Mouse (Mus musculus) neural tube, embryonic 13.5 days (tissue): ENCODE data around the gene Nrg4. TPM values are rescaled to one million over a fixed set of nuclear protein-coding genes. Genes with fewer than 3 reads are reported as not detected.
"Not testable (repeated sequence)": the region's sequence is repeated elsewhere in the genome, so short reads cannot be mapped to it uniquely, and the experiment has no call there.

Source experiments
- ATAC-seq: fragments of 200-750 bp; cut with Nextera tagmentation; 2 replicates; pipeline ENCODE4 v1.8.0; 2017; ENCODE audit warnings: low read depth, mild to moderate bottlenecking, moderate TSS enrichment, moderate library complexity
- H3K27ac ChIP-seq: fragments of 300-500 bp; sonication (generic); replicated peaks from 2 replicates; pipeline ENCODE4 v1.5.1; 2015; ENCODE audit warnings: moderate library complexity, mild to moderate bottlenecking, inconsistent platforms
- H3K27me3 ChIP-seq: fragments of 300-500 bp; sonication (generic); 2 replicates; pipeline ENCODE4 v1.6.1; 2015; ENCODE audit warnings: mild to moderate bottlenecking, inconsistent platforms
- H3K36me3 ChIP-seq: fragments of 300-500 bp; sonication (generic); 2 replicates; pipeline ENCODE4 v1.6.1; 2015; ENCODE audit warnings: mild to moderate bottlenecking, inconsistent platforms
- H3K4me1 ChIP-seq: fragments of 300-500 bp; sonication (generic); replicated peaks from 2 replicates; pipeline ENCODE4 v1.6.1; 2015; ENCODE audit warnings: inconsistent platforms
- H3K4me2 ChIP-seq: fragments of 300-500 bp; sonication (generic); 2 replicates; pipeline ENCODE4 v1.6.1; 2015; ENCODE audit warnings: inconsistent platforms, mild to moderate bottlenecking, moderate library complexity
- H3K4me3 ChIP-seq: fragments of 300-500 bp; sonication (generic); 2 replicates; pipeline ENCODE4 v1.5.1; 2015; ENCODE audit warnings: mild to moderate bottlenecking, inconsistent platforms
- H3K9ac ChIP-seq: fragments of 300-500 bp; sonication (generic); 2 replicates; pipeline ENCODE4 v1.6.1; 2015; ENCODE audit warnings: moderate library complexity, mild to moderate bottlenecking, inconsistent platforms
- H3K9me3 ChIP-seq: fragments of 300-500 bp; sonication (generic); 2 replicates; pipeline ENCODE4 v1.6.1; 2016; ENCODE audit warnings: inconsistent platforms
- WGBS: fragments of 180-500 bp; shearing (Covaris S2); methylation state at CpG from one replicate; pipeline ENCODE4 v1.1.7; 2015; 5-methylcytosine and 5-hydroxymethylcytosine counted together
- polyA plus RNA-seq: library from polyadenylated mRNA; unstranded; fragments of >200 nt; fragmentation: Nextera tagmentation; extraction: Ambion mirVana; gene quantifications from 2 replicates; pipeline ENCODE4 v1.2.1, GENCODE M21; 2015

Nrg4 gene
- polyA plus RNA-seq, 1 experiment from 2014 or later = 1.1 TPM

DNA sequence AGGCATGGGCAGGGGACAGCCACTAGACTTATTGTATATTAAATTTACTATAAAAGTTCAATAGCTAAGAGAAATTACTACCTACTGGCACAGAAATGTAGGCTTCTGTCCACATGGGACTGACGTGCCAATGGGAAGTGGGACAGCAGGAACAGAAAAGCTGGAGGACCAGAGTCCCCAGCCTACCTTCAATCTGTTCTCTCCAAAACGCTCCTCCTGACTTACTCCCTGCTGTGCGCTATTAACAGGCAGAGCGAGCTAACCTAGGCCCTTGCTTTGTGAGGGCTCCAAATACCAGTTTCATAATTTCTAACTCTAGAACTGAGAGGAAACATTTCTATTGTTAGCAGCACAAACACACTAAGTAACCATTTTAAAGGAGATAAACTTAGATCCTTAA is 52.7 kb downstream of the Nrg4 start:
- no peak for ATAC-seq
- Histone ChIP-seq H3K4me2 (no peak overlapping the region), H3K4me3 (no peak overlapping the region)

GRCm38 (mm10) chr9:55271960-55272560 is 54.6 kb downstream of the Nrg4 start:
- no peak overlapping the region for H3K27ac ChIP-seq
- H3K9ac ChIP-seq = no peak overlapping the region
- ATAC-seq = no peak
- whole genome bisulfite sequencing = 58% methylated on average over 5 of the region's 5 CpGs
- H3K9me3 ChIP-seq = no peaks in the 10 kb centered on the region
- no peak overlapping the region for H3K4me3 ChIP-seq
- no peaks in the 10 kb centered on the region for H3K4me1 ChIP-seq
- H3K36me3 ChIP-seq = no peaks in the 10 kb centered on the region
- no peaks in the 10 kb centered on the region for H3K27me3 ChIP-seq
- no peak overlapping the region for H3K4me2 ChIP-seq

More for the DNA sequence above, 52.7 kb downstream of the Nrg4 start:
- Histone ChIP-seq H3K36me3 (no peaks in the 10 kb centered on the region), H3K9me3 (no peaks in the 10 kb centered on the region), H3K4me1 (no peaks in the 10 kb centered on the region), H3K27me3 (no peaks in the 10 kb centered on the region), H3K27ac (no peak overlapping the region), H3K9ac (no peak overlapping the region)
- WGBS = 45% methylated on average over 4 of the region's 4 CpGs

DNA sequence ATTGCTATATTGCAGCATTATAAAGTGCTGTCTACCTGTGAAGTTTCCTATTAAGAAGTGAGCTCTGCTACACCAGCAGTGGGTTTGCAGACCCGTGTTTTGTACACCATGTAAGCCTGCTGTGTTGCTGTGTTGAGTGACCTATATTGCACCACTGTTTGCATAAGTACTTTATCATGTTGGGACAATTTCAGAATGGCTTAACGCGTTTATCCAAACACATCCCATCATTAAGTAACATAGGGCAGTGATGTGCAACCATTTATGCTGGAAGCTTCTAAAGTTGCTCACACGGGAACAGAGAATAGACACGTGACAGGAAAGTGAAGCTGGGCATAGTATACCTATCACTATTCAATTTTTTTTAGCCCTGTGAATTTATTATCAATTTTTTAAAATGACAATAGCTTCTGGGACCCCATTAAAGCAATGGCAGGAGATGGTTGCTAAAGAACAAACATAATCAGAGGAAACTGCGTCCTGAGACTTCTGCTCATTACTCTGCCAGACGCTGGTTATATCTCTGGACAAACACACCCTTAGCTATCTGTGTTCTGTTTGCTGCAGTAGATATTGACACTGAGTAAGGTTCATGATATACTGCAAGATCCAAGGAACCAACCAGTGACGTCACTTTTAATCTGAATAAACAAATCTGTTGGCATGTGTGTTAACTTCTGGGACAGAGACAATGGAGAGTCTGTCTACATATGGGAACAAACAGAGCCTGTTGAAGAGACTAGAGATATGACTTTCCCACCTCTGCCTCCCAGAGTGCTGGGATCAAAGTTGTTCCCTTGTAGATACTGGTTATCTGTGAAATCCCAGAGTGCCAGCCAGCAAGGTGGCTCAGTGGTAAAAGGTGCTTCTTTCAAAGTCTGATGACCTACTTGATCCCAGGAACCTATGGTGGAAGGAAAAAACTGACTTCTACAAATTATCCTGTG is 62.0 kb downstream of the Nrg4 start:
- ATAC-seq = no peak
- no peak overlapping the region for H3K4me2 ChIP-seq
- no peaks in the 10 kb centered on the region for H3K4me1 ChIP-seq
- no peak overlapping the region for H3K27ac ChIP-seq
- WGBS = 81% methylated on average over 8 of the region's 8 CpGs
- no peaks in the 10 kb centered on the region for H3K27me3 ChIP-seq
- H3K9ac ChIP-seq = no peak overlapping the region
- no peak overlapping the region for H3K4me3 ChIP-seq
- H3K9me3 ChIP-seq = no peaks in the 10 kb centered on the region
- no peaks in the 10 kb centered on the region for H3K36me3 ChIP-seq

- no peak for ATAC-seq
- WGBS = 44% methylated on average over 6 of the region's 6 CpGs
- no peak overlapping the region for H3K4me3 ChIP-seq
These were observed 66.9 kb downstream of the Nrg4 start for GRCm38 (mm10) chr9:55259741-55260140.

DNA sequence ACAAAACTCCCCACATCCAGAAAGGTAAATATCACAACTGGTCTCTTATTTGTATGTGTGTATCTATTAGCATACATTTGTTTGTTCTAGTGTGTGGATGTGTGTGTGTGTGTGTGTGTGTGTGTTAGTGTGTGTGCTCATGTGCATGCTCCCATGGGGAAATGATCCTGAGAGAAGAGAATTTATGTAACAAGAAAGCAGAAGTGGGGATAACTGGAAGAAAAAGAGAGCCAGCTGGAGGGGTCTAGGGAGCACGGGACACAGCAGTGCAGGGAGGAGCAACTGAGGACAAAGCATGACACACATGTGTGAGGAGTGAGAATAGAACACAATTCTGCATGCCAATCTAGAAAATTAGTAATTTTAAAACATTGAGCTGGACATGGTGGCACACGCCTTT is 69.5 kb downstream of the Nrg4 start:
- 90% methylated on average over 2 of the region's 2 CpGs for WGBS
- Histone ChIP-seq H3K4me1 (no peaks in the 10 kb centered on the region), H3K36me3 (no peaks in the 10 kb centered on the region), H3K9ac (no peak overlapping the region), H3K27ac (no peak overlapping the region), H3K9me3 (no peaks in the 10 kb centered on the region), H3K4me3 (no peak overlapping the region), H3K4me2 (no peak overlapping the region), H3K27me3 (no peaks in the 10 kb centered on the region)
- ATAC-seq = no peak

More at GRCm38 (mm10) chr9:55259741-55260140, 66.9 kb downstream of the Nrg4 start:
- Histone ChIP-seq H3K27ac (no peak overlapping the region), H3K9me3 (no peaks in the 10 kb centered on the region), H3K4me2 (no peak overlapping the region), H3K27me3 (no peaks in the 10 kb centered on the region), H3K36me3 (no peaks in the 10 kb centered on the region), H3K9ac (no peak overlapping the region), H3K4me1 (no peaks in the 10 kb centered on the region)

DNA sequence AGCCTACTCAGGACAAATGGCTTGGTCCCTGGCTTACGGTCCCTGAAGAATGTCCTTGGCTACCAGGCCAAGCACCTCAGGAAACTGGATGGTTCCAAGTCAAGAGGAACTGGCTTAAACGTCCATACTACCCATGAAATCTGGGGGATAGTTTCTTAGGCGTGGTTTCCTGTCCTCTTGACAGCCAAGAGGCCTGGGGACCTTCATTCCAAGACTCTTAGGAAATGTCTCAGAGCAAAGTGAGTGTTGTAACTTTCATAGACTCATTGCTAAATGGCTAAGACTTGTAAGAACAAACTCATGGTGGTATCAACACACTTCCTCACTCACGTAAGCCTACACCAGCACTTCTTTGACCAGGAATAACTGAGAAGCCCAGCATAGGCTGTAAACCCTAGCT is 71.0 kb downstream of the Nrg4 start:
- H3K4me2 ChIP-seq = no peak overlapping the region
- WGBS = 74% methylated on average over 4 of the region's 4 CpGs
- no peak overlapping the region for H3K27ac ChIP-seq
- ATAC-seq = no peak
- no peaks in the 10 kb centered on the region for H3K4me1 ChIP-seq
- no peaks in the 10 kb centered on the region for H3K9me3 ChIP-seq
- H3K4me3 ChIP-seq = no peak overlapping the region
- no peaks in the 10 kb centered on the region for H3K36me3 ChIP-seq
- H3K9ac ChIP-seq = no peak overlapping the region
- H3K27me3 ChIP-seq = no peaks in the 10 kb centered on the region

DNA sequence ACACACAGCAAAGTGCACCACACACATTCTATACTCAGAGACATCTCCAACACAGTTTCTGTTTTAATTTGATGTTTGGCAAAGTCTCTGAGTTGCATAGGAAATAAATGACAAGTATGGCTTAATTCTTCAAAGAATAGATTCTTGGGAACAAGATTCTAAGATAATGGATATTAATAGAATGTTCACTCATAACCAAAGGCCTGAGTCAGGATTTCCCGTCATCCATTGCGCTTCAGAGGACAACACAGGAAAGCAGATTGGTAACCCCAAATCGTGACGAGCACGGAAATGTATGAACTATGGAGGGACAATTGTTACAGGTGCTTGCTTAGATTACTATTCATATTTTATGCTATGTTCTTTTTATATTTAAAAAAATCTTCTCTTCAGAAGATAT is 71.6 kb downstream of the Nrg4 start:
- Histone ChIP-seq H3K27me3 (no peaks in the 10 kb centered on the region), H3K4me3 (no peak overlapping the region), H3K4me1 (no peaks in the 10 kb centered on the region), H3K9me3 (no peaks in the 10 kb centered on the region), H3K27ac (no peak overlapping the region), H3K4me2 (no peak overlapping the region), H3K9ac (no peak overlapping the region), H3K36me3 (no peaks in the 10 kb centered on the region)
- 91% methylated on average over 5 of the region's 5 CpGs for WGBS
- no peak for ATAC-seq

DNA sequence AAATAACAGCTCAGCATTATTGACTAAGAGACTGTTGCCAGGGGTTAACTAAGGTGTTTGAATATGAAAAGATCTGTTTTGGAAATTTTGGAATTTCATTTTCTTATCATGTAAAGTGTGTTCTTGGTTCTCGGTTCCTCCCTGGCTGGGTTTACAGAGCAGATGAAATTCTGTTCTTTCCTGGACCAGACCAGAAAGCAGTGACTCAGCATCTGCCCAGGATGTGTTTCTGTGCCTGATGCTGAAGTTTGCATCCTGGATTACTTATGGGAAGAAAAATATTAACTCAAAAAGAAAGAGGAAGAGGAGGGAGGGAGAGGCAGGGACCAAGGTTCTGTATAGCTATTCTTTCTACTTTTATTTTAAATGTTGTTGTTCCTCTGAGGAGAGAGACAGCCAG is 72.8 kb downstream of the Nrg4 start:
- Histone ChIP-seq H3K4me2 (no peak overlapping the region), H3K9ac (no peak overlapping the region), H3K27ac (no peak overlapping the region), H3K27me3 (no peaks in the 10 kb centered on the region), H3K9me3 (no peaks in the 10 kb centered on the region), H3K4me1 (no peaks in the 10 kb centered on the region), H3K36me3 (no peaks in the 10 kb centered on the region), H3K4me3 (no peak overlapping the region)
- ATAC-seq = no peak
- WGBS = 73% methylated on average over 1 of the region's 1 CpGs

DNA sequence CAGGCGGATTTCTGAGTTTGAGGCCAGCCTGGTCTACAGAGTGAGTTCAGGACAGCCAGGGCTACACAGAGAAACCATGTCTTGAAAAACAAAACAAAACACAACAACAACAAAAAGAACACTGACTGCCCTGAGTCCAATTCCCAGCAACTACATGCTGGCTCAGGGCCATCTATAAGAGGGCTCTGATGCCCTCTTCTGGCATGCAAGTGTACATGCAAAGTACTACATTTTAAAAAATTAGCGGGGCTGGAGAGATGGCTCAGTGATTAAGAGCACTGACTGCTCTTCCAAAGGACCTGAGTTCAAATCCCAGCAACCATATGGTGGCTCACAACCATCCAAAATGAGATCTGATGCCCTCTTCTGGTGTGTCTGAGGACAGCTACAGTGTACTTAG is 74.5 kb downstream of the Nrg4 start:
- 58% methylated on average over 2 of the region's 2 CpGs for WGBS
- H3K4me2 ChIP-seq, H3K9ac ChIP-seq, ATAC-seq, H3K27me3 ChIP-seq, H3K36me3 ChIP-seq, H3K27ac ChIP-seq, H3K9me3 ChIP-seq, H3K4me3 ChIP-seq, H3K4me1 ChIP-seq: not testable (repeated sequence)

DNA sequence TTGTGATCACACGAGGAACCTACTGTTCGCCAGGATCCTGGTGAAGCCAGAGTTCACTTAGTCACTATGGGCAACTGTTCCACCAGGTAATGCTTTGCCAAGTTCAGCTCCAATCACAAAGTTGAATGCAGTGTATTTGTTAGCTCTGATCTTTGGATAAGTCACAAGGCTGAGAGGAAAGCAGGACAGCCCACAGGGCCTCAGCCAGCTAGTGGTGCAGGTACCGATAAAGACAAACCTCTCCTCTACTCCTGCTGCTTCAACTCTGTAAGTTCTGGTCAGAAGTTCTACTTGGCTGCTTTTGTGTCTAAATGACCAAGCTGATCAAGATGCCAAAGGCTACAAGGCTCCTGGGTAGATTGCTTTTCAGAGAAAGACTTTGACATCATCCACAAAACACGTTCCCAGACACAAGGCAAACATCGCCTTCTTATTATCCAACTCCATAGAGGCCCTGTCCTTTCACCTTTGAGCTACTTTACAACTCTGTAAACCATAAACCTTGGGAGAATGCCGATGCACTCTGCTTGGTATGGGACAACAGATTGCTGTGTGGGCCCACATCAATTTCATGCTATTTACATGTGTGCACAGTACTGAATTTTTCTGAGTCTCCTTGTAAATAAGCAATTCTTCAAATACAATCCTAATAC is 75.9 kb downstream of the Nrg4 start:
- Histone ChIP-seq H3K4me3 (no peak overlapping the region), H3K9me3 (no peaks in the 10 kb centered on the region), H3K36me3 (no peaks in the 10 kb centered on the region), H3K4me1 (no peaks in the 10 kb centered on the region), H3K9ac (no peak overlapping the region), H3K4me2 (no peak overlapping the region), H3K27ac (no peak overlapping the region), H3K27me3 (no peaks in the 10 kb centered on the region)
- 63% methylated on average over 6 of the region's 6 CpGs for WGBS
- ATAC-seq = no peak

- Histone ChIP-seq H3K4me1 (no peaks in the 10 kb centered on the region), H3K9me3 (no peaks in the 10 kb centered on the region), H3K4me3 (no peak overlapping the region), H3K27me3 (no peaks in the 10 kb centered on the region), H3K9ac (no peak overlapping the region), H3K36me3 (no peaks in the 10 kb centered on the region), H3K27ac (no peak overlapping the region), H3K4me2 (no peak overlapping the region)
- 91% methylated on average over 4 of the region's 4 CpGs for WGBS
- ATAC-seq = no peak
These were observed 78.2 kb downstream of the Nrg4 start for GRCm38 (mm10) chr9:55248465-55248864.

GRCm38 (mm10) chr9:55246918-55247317 is 79.7 kb downstream of the Nrg4 start:
- Histone ChIP-seq H3K4me3 (no peak overlapping the region), H3K9ac (no peak overlapping the region), H3K27me3 (0 out of 2 replicates have a peak, but pooled peaks cover 2% of the 10 kb centered on the region), H3K4me1 (no peaks in the 10 kb centered on the region), H3K9me3 (no peaks in the 10 kb centered on the region), H3K36me3 (no peaks in the 10 kb centered on the region), H3K4me2 (no peak overlapping the region), H3K27ac (no peak overlapping the region)
- 93% methylated on average over 4 of the region's 4 CpGs for WGBS
- no peak for ATAC-seq
